Mouse (Mus musculus): Measurements from ENCODE around the gene Txlna.

GRCm38 (mm10) chr4:129648656-129649055 is 7.8 kb upstream of the Txlna start:
- no peak for TF ChIP-seq CTCF (IDR thresholded peaks at IDR 0.05; ENCODE audit: low read depth)
- TF ChIP-seq EP300 (IDR thresholded peaks at IDR 0.05; ENCODE audit: low read depth), result no peak

Measured in heart, postnatal 0 days (tissue).